Mouse (Mus musculus) cortical plate, adult 2 months (tissue): Measurements from ENCODE around the gene Brwd1. TPM values are rescaled to one million over a fixed set of nuclear protein-coding genes. Genes with fewer than 3 reads are reported as not detected.
A peak's percentile ranks its signal among the peaks of the same experiment; 100 is the strongest.
"Not testable (repeated sequence)": the region's sequence is repeated elsewhere in the genome, so short reads cannot be mapped to it uniquely, and the experiment has no call there.

ENCODE experiments used
- H3K27ac ChIP-seq: fragments of 200-500 bp; 2 replicates; pipeline ENCODE4 v1.5.1; 2012; ENCODE audit warnings: low read length, control low read depth, inconsistent platforms; ENCODE audit not compliant: insufficient read depth
- H3K4me1 ChIP-seq: fragments of 200-500 bp; 2 replicates; pipeline ENCODE4 v1.6.1; 2011; ENCODE audit warnings: low read length; ENCODE audit not compliant: control insufficient read depth, insufficient read depth
- H3K4me3 ChIP-seq: fragments of 200-500 bp; 2 replicates; pipeline ENCODE4 v1.5.1; 2011; ENCODE audit warnings: mild to moderate bottlenecking, low read length, control low read depth; ENCODE audit not compliant: insufficient read depth
- CTCF ChIP-seq: fragments of 200-500 bp; IDR thresholded peaks from 2 replicates; pipeline ENCODE4 v1.5.1; 2011; ENCODE audit warnings: mild to moderate bottlenecking, control low read depth, low read length; ENCODE audit not compliant: insufficient read depth; ENCODE audit errors: extremely low read depth
- POLR2A ChIP-seq: fragments of 200-500 bp; IDR thresholded peaks from 2 replicates; pipeline ENCODE4 v1.6.1; 2011; ENCODE audit warnings: mild to moderate bottlenecking, low read length, control low read depth; ENCODE audit not compliant: insufficient read depth; ENCODE audit errors: extremely low read depth
- polyA plus RNA-seq: library from polyadenylated mRNA; depleted of rRNA; stranded (reverse); fragments of >200 nt; gene quantifications from 2 replicates; pipeline ENCODE4 v1.2.3, GENCODE M21; 2012

Brwd1 gene
- polyA plus RNA-seq, 1 experiment: 95.0 TPM

- TF ChIP-seq POLR2A (no peak), CTCF (no peak)
- Histone ChIP-seq H3K4me1 (no peaks in the 10 kb centered on the region), H3K4me3 (no peak overlapping the region), H3K27ac (no peak overlapping the region)
Measured at GRCm38 (mm10) chr16:96032368-96033043, 49.8 kb downstream of the Brwd1 start.

- Histone ChIP-seq H3K27ac (no peak overlapping the region), H3K4me1 (no peaks in the 10 kb centered on the region), H3K4me3 (no peak overlapping the region)
- TF ChIP-seq POLR2A: no peak
- TF ChIP-seq CTCF: peak; percentile 22; the same call in 1 of the 2 replicates
Measured at GRCm38 (mm10) chr16:96030476-96031102, 51.7 kb downstream of the Brwd1 start.

- no peak for TF ChIP-seq POLR2A
- no peak for TF ChIP-seq CTCF
- Histone ChIP-seq H3K27ac (no peak overlapping the region), H3K4me3 (no peak overlapping the region)
Measured at GRCm38 (mm10) chr16:96026256-96026655, 56.1 kb downstream of the Brwd1 start.

GRCm38 (mm10) chr16:96025244-96025643, 57.1 kb downstream of the Brwd1 start:
- H3K4me3 ChIP-seq: no peak overlapping the region
- peak; percentile 16; the same call in 1 of the 2 replicates for TF ChIP-seq CTCF
- no peak for TF ChIP-seq POLR2A
- no peak overlapping the region for H3K27ac ChIP-seq
- H3K4me1 ChIP-seq: no peaks in the 10 kb centered on the region

More at GRCm38 (mm10) chr16:96026256-96026655, 56.1 kb downstream of the Brwd1 start:
- H3K4me1 ChIP-seq: no peaks in the 10 kb centered on the region

GRCm38 (mm10) chr16:96021045-96021444, 61.3 kb downstream of the Brwd1 start:
- no peak overlapping the region for H3K27ac ChIP-seq
- TF ChIP-seq POLR2A: no peak
- TF ChIP-seq CTCF: no peak

GRCm38 (mm10) chr16:96009124-96009523, 73.2 kb downstream of the Brwd1 start:
- H3K27ac ChIP-seq, H3K4me3 ChIP-seq, H3K4me1 ChIP-seq: not testable (repeated sequence)

More at GRCm38 (mm10) chr16:96021045-96021444, 61.3 kb downstream of the Brwd1 start:
- H3K4me3 ChIP-seq: no peak overlapping the region
- H3K4me1 ChIP-seq: no peaks in the 10 kb centered on the region

- H3K4me1 ChIP-seq, H3K27ac ChIP-seq, H3K4me3 ChIP-seq: not testable (repeated sequence)
Measured at GRCm38 (mm10) chr16:96004278-96004677, 78.0 kb downstream of the Brwd1 start.

GRCm38 (mm10) chr16:95999291-95999690, 83.0 kb downstream of the Brwd1 start:
- H3K4me3 ChIP-seq: no peak overlapping the region
- H3K27ac ChIP-seq: no peak overlapping the region
- H3K4me1 ChIP-seq: peaks cover 4% of the 10 kb centered on the region
- TF ChIP-seq CTCF (no peak), POLR2A (no peak)

- Histone ChIP-seq H3K27ac (no peak overlapping the region), H3K4me3 (no peak overlapping the region), H3K4me1 (peaks cover 4% of the 10 kb centered on the region)
- TF ChIP-seq POLR2A: no peak
- TF ChIP-seq CTCF: no peak
Measured at GRCm38 (mm10) chr16:95996156-95996555, 86.2 kb downstream of the Brwd1 start.

GRCm38 (mm10) chr16:95994576-95994975, 87.8 kb downstream of the Brwd1 start:
- TF ChIP-seq POLR2A: peak; percentile 48; the same call in 1 of the 2 replicates
- H3K4me1 ChIP-seq, H3K4me3 ChIP-seq, H3K27ac ChIP-seq: not testable (repeated sequence)
